Mouse (Mus musculus): ENCODE data around the gene Cldn18. TPM values are rescaled to one million over a fixed set of nuclear protein-coding genes. Genes with fewer than 3 reads are reported as not detected.

Cldn18 gene
- polyA plus RNA-seq, 1 experiment from 2014 or later = not detected

GRCm38 (mm10) chr9:99646102-99646501, 71.0 kb downstream of the Cldn18 start:
- no peaks in the 10 kb centered on the region for H3K27me3 ChIP-seq (ENCODE audit: insufficient read depth, low read length)
- no peak overlapping the region for H3K4me3 ChIP-seq (ENCODE audit: low read depth, low read length)
- no peak overlapping the region for H3K27ac ChIP-seq (ENCODE audit: low read depth)
- no peak for DNase-seq
- no peak for TF ChIP-seq EP300 (IDR thresholded peaks at IDR 0.05; ENCODE audit: low read depth)
- no peak for TF ChIP-seq CTCF (IDR thresholded peaks at IDR 0.05; ENCODE audit: low read depth)
- H3K4me1 ChIP-seq (ENCODE audit: insufficient read depth) = no peaks in the 10 kb centered on the region
- no peak overlapping the region for H3K9ac ChIP-seq (replicated peaks)
- no peaks in the 10 kb centered on the region for H3K9me3 ChIP-seq (ENCODE audit: low read length)
- ATAC-seq = no peak
- no peak overlapping the region for H3K4me2 ChIP-seq (ENCODE audit: low read depth, low read length)
- WGBS (ENCODE audit: insufficient replicate concordance) = 90% methylated on average over 6 of the region's 6 CpGs
- H3K36me3 ChIP-seq (replicated peaks; ENCODE audit: insufficient read depth, low read length) = no peaks in the 10 kb centered on the region

- H3K9me3 ChIP-seq (ENCODE audit: low read length) = no peaks in the 10 kb centered on the region
- no peak overlapping the region for H3K4me3 ChIP-seq (ENCODE audit: low read depth, low read length)
- whole genome bisulfite sequencing (ENCODE audit: insufficient replicate concordance) = 78% methylated on average over 6 of the region's 6 CpGs
- DNase-seq (no peak), ATAC-seq (no peak)
- no peak overlapping the region for H3K27ac ChIP-seq (ENCODE audit: low read depth)
- H3K27me3 ChIP-seq (ENCODE audit: insufficient read depth, low read length) = no peaks in the 10 kb centered on the region
- no peaks in the 10 kb centered on the region for H3K4me1 ChIP-seq (ENCODE audit: insufficient read depth)
- no peak overlapping the region for H3K9ac ChIP-seq (replicated peaks)
- H3K4me2 ChIP-seq (ENCODE audit: low read depth, low read length) = no peak overlapping the region
- no peaks in the 10 kb centered on the region for H3K36me3 ChIP-seq (replicated peaks; ENCODE audit: insufficient read depth, low read length)
- TF ChIP-seq EP300 (IDR thresholded peaks at IDR 0.05; ENCODE audit: low read depth) = no peak
- no peak for TF ChIP-seq CTCF (IDR thresholded peaks at IDR 0.05; ENCODE audit: low read depth)
These were observed 71.7 kb downstream of the Cldn18 start for GRCm38 (mm10) chr9:99645416-99645815.

- no peaks in the 10 kb centered on the region for H3K9me3 ChIP-seq (ENCODE audit: low read length)
- 79% methylated on average over 5 of the region's 5 CpGs for WGBS (ENCODE audit: insufficient replicate concordance)
- ATAC-seq (no peak), DNase-seq (no peak)
- no peak overlapping the region for H3K4me2 ChIP-seq (ENCODE audit: low read depth, low read length)
- no peaks in the 10 kb centered on the region for H3K27me3 ChIP-seq (ENCODE audit: insufficient read depth, low read length)
- no peak overlapping the region for H3K9ac ChIP-seq (replicated peaks)
- TF ChIP-seq CTCF (IDR thresholded peaks at IDR 0.05; ENCODE audit: low read depth) (no peak), EP300 (IDR thresholded peaks at IDR 0.05; ENCODE audit: low read depth) (no peak)
- H3K27ac ChIP-seq (ENCODE audit: low read depth) = no peak overlapping the region
- no peaks in the 10 kb centered on the region for H3K36me3 ChIP-seq (replicated peaks; ENCODE audit: insufficient read depth, low read length)
- no peaks in the 10 kb centered on the region for H3K4me1 ChIP-seq (ENCODE audit: insufficient read depth)
- no peak overlapping the region for H3K4me3 ChIP-seq (ENCODE audit: low read depth, low read length)
These were observed 77.1 kb downstream of the Cldn18 start for GRCm38 (mm10) chr9:99639957-99640356.

Other genes starting within 250 kb of the Cldn18 start
- gene Armc8, start 148.4 kb downstream of the Cldn18 start, polyA plus RNA-seq (2015; fragmentation: Nextera tagmentation; extraction: Ambion mirVana) = 6.6 and 7.9 TPM in 2 replicates
- gene Dbr1, start 141.5 kb downstream of the Cldn18 start, polyA plus RNA-seq (2015; fragmentation: Nextera tagmentation; extraction: Ambion mirVana) = 9.3 and 9.6 TPM in 2 replicates
- not detected in 2 replicates for gene A4gnt, start 104.8 kb downstream of the Cldn18 start, polyA plus RNA-seq (2015; fragmentation: Nextera tagmentation; extraction: Ambion mirVana)
- 0.50 and 0.73 TPM in 2 replicates for gene Dzip1l, start 87.8 kb downstream of the Cldn18 start, polyA plus RNA-seq (2015; fragmentation: Nextera tagmentation; extraction: Ambion mirVana)
- gene Sox14, start 158.9 kb upstream of the Cldn18 start, polyA plus RNA-seq (2015; fragmentation: Nextera tagmentation; extraction: Ambion mirVana) = not detected in 2 replicates